Mouse (Mus musculus): ENCODE measurements at regions not wholly inside any gene's neighbourhood (a gene's known extent, or its start where the extent isn't known, plus 50 kb on each side); places are given as distances from the start of the nearest gene placed in this dataset.

DNA sequence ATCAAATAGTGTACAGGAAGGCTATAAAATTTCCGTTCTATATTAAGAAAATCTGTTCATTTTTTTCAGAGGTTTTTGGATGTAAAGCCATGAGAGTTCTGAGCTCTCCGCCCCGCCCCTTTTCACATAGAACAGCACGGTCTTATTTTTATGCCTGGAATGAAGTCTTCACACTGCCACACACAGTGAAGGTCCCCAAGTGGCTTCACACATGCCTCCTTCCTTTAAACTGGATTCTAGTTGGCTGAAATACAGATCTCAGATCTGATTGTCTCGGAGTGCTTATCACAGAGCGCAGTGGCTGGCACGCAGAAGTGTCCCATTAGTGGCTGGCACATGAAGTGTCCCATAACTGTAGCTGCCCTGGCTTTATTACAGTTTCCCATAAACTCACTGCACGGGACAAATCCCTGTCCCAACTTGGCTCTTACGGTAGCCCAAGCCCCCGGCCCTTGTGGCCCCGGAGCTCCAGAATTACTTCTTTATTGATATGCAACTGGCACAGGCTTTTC is 122.3 kb upstream of the Nebl start:
- TF ChIP-seq CTCF (IDR thresholded peaks at IDR 0.05; ENCODE audit: control insufficient read depth, insufficient read depth, insufficient read length) = no peak
- no peak for TF ChIP-seq MYOD1 (IDR thresholded peaks at IDR 0.05; ENCODE audit: control insufficient read depth, insufficient read length, low read depth)
- no peak for TF ChIP-seq FOSL1 (IDR thresholded peaks at IDR 0.05; ENCODE audit: insufficient read depth, low read length, poor library complexity, severe bottlenecking)
- TF ChIP-seq MAX (IDR thresholded peaks at IDR 0.05) = no peak
- no peak for TF ChIP-seq MYOG (IDR thresholded peaks at IDR 0.05; ENCODE audit: control insufficient read depth, extremely low read depth, insufficient read length)

Measured in C2C12 (cell line).